Mouse (Mus musculus): ENCODE measurements at regions not wholly inside any gene's neighbourhood (a gene's known extent, or its start where the extent isn't known, plus 50 kb on each side); places are given as distances from the start of the nearest gene placed in this dataset.
A peak's percentile ranks its signal among the peaks of the same experiment; 100 is the strongest.

DNA sequence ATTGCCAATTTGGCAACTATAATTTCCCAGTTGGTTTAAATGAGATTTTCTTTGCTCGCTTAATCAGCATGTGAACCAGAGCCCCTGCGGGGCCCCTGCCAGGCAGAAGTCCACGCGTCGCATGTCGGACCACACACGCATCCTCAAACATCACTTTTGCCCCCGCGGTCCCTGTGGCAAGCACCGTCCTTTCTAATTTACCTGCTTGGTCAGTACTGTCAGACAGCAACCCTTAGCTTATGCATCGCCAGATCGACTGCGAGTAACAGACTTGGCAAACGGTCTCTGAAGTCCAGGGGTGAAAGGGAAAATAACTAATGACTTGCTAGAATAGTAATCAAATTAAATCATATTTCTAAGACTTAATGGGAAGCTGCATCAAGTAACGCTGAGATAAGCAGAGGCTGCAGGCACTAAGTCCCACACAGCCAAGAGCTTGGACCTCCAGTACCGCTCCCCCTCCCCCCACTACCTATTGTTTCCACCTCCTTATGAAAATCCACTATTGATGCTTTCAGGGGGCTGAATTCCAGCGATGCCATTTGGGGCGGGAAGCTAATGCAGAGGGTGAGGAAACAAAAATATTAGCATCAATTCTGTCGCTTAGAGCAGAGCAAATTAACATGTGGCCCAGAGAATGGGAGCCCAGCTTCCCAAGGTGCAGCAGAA is 142.0 kb upstream of the Cntnap4 start:
- ATAC-seq (replicated peaks in 1 of 2; ENCODE audit: insufficient read depth in 1 of 2, low FRiP score in 2 of 2, low TSS enrichment in 1 of 2, low read depth in 1 of 2, poor library complexity in 2 of 2, severe bottlenecking in 2 of 2), result no peak

GRCm38 (mm10) chr8:112411968-112412367 is 157.9 kb upstream of the Cntnap4 start:
- ATAC-seq (replicated peaks in 1 of 2; ENCODE audit: insufficient read depth in 1 of 2, low FRiP score in 2 of 2, low TSS enrichment in 1 of 2, low read depth in 1 of 2, poor library complexity in 2 of 2, severe bottlenecking in 2 of 2), result no peak

DNA sequence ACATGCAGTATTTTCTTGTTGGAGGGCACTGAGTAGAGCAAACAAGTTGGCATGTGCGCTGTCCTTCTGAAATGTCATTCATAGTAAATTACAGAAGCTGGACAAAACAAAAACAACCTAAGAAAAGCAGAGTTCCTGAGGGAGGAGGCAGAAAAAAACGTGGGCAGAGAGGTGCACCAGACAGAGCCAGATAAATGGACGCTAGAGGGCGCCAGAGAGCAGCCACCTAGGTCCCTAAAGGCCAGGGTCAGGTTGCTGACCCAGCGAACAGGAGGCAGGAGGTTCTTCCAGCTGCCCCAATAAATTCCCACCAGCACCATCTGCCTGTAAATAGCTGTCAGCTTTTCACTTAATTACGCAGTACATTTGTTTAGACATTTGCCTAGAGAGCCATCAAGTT is 158.6 kb upstream of the Cntnap4 start:
- peak in 1 of 2 experiments; percentile 67; a peak in 1 of 4 replicates for ATAC-seq (replicated peaks in 1 of 2; ENCODE audit: insufficient read depth in 1 of 2, low FRiP score in 2 of 2, low TSS enrichment in 1 of 2, low read depth in 1 of 2, poor library complexity in 2 of 2, severe bottlenecking in 2 of 2)

- ATAC-seq (replicated peaks in 1 of 2; ENCODE audit: insufficient read depth in 1 of 2, low FRiP score in 2 of 2, low TSS enrichment in 1 of 2, low read depth in 1 of 2, poor library complexity in 2 of 2, severe bottlenecking in 2 of 2), result no peak
Observed at GRCm38 (mm10) chr8:112408211-112408735, 161.6 kb upstream of the Cntnap4 start.

DNA sequence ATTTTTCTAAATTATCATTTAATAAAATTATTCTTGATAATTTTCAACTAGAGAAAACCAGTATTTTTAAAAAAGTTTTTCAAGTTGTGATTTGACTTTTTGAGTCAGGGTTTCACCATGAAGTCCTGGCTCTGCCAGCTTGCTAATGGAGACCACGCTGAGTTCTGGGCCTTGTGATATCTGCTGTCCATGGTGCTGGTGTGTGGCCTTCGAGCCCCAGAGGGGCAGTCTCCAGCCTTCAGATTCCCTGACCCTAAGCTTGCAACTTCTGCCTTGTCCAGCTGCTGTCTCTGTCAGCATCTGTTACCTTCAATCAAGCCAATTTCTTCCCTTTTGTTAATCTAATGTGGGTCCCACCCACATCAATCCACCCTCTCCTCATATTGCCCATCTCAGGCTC is 165.8 kb upstream of the Cntnap4 start:
- no peak for ATAC-seq (replicated peaks in 1 of 2; ENCODE audit: insufficient read depth in 1 of 2, low FRiP score in 2 of 2, low TSS enrichment in 1 of 2, low read depth in 1 of 2, poor library complexity in 2 of 2, severe bottlenecking in 2 of 2)

- ATAC-seq (replicated peaks in 1 of 2; ENCODE audit: insufficient read depth in 1 of 2, low FRiP score in 2 of 2, low TSS enrichment in 1 of 2, low read depth in 1 of 2, poor library complexity in 2 of 2, severe bottlenecking in 2 of 2), result no peak
Observed at GRCm38 (mm10) chr8:112397438-112397837, 172.4 kb upstream of the Cntnap4 start.

- ATAC-seq (replicated peaks in 1 of 2; ENCODE audit: insufficient read depth in 1 of 2, low FRiP score in 2 of 2, low TSS enrichment in 1 of 2, low read depth in 1 of 2, poor library complexity in 2 of 2, severe bottlenecking in 2 of 2), result no peak
Observed at GRCm38 (mm10) chr8:112390108-112390507, 179.7 kb upstream of the Cntnap4 start.

- no peak for ATAC-seq (replicated peaks in 1 of 2; ENCODE audit: insufficient read depth in 1 of 2, low FRiP score in 2 of 2, low TSS enrichment in 1 of 2, low read depth in 1 of 2, poor library complexity in 2 of 2, severe bottlenecking in 2 of 2)
Observed at GRCm38 (mm10) chr8:112348323-112348722, 221.5 kb upstream of the Cntnap4 start.

- ATAC-seq (replicated peaks in 1 of 2; ENCODE audit: insufficient read depth in 1 of 2, low FRiP score in 2 of 2, low TSS enrichment in 1 of 2, low read depth in 1 of 2, poor library complexity in 2 of 2, severe bottlenecking in 2 of 2), result no peak
Observed at GRCm38 (mm10) chr8:112333171-112333570, 236.7 kb upstream of the Cntnap4 start.

- no peak for ATAC-seq (replicated peaks in 1 of 2; ENCODE audit: insufficient read depth in 1 of 2, low FRiP score in 2 of 2, low TSS enrichment in 1 of 2, low read depth in 1 of 2, poor library complexity in 2 of 2, severe bottlenecking in 2 of 2)
Observed at GRCm38 (mm10) chr8:112332021-112332420, 237.8 kb upstream of the Cntnap4 start.

DNA sequence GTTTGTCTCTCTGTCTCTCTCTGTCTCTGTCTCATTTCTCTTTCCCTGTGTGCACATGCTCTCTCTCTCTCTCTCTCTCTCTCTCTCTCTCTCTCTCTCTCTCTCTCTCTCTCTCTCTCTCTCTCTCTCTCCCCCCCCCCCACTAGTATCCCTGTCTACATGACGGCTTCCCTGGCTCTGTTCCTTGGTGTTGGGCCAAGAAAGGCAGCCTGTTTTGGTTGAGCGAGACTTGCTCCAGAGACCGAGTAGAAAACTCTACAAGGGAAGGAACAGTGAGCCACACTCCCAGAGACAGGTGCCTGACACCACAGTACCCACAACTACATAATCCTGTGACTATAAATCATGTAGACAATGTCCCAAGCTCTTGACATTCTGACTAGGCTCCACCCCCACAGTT is 260.0 kb upstream of the Cntnap4 start:
- ATAC-seq (replicated peaks in 1 of 2; ENCODE audit: insufficient read depth in 1 of 2, low FRiP score in 2 of 2, low TSS enrichment in 1 of 2, low read depth in 1 of 2, poor library complexity in 2 of 2, severe bottlenecking in 2 of 2), result no peak

DNA sequence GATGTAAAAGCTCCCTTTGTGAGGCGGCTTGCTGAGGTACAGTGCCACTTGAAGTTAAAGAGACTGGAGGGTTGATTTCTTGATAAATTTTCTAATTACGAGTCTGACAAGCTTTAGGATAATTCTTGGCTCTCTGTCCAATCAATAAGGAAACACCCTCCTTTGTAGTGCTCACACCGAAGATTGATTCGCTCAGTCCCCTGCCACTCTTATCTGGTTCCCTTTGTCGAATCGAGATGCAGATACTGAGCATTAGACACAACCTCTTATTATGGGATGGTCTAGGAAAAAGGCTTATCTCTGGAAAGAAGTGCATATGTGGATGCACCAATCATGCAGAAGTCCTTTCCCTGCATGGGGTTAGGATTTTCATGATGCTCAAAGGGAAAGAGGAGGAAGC is 261.5 kb upstream of the Cntnap4 start:
- ATAC-seq (replicated peaks in 1 of 2; ENCODE audit: insufficient read depth in 1 of 2, low FRiP score in 2 of 2, low TSS enrichment in 1 of 2, low read depth in 1 of 2, poor library complexity in 2 of 2, severe bottlenecking in 2 of 2), result no peak

DNA sequence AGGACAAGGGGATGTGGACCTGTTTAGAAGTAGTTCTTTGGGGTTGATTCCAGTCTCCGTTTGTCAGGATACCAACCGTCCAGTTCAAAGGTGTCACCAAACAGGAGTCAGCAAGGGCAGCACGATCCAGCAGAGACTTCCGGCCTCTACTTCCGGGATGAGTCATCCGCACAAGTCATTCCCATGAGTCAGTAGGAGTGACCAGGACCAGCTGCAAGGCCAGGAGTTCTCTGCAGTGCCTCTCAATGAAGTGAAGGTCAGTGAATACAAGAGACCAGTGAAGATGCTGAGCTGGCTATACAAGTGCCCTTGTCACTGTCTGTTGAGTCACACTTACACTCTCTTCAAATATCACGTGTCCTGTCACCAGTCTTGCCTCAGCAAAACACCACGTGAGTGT is 272.8 kb upstream of the Cntnap4 start:
- no peak for ATAC-seq (replicated peaks in 1 of 2; ENCODE audit: insufficient read depth in 1 of 2, low FRiP score in 2 of 2, low TSS enrichment in 1 of 2, low read depth in 1 of 2, poor library complexity in 2 of 2, severe bottlenecking in 2 of 2)

GRCm38 (mm10) chr8:112283316-112283715 is 268.5 kb upstream of the Gm6793 start:
- no peak for ATAC-seq (replicated peaks in 1 of 2; ENCODE audit: insufficient read depth in 1 of 2, low FRiP score in 2 of 2, low TSS enrichment in 1 of 2, low read depth in 1 of 2, poor library complexity in 2 of 2, severe bottlenecking in 2 of 2)

DNA sequence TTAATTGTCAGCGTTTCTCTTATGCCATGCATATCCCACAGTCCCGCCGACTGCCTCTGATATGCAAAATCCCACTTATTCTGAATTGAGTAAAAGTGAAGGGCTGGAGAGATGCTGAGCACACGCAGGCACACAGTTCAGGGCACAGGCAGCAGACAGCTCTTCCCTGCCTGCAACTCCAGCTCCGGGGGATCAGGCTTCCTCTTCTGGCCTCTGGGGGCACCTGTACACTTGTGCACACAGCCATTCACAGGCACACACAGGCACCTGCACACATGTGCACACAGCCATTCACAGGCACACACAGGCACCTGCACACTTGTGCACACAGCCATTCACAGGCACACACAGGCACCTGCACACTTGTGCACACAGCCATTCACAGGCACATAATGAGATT is 254.8 kb upstream of the Gm6793 start:
- no peak for ATAC-seq (replicated peaks in 1 of 2; ENCODE audit: insufficient read depth in 1 of 2, low FRiP score in 2 of 2, low TSS enrichment in 1 of 2, low read depth in 1 of 2, poor library complexity in 2 of 2, severe bottlenecking in 2 of 2)

- ATAC-seq (replicated peaks in 1 of 2; ENCODE audit: insufficient read depth in 1 of 2, low FRiP score in 2 of 2, low TSS enrichment in 1 of 2, low read depth in 1 of 2, poor library complexity in 2 of 2, severe bottlenecking in 2 of 2), result no peak
Observed at GRCm38 (mm10) chr8:112269214-112269566, 254.4 kb upstream of the Gm6793 start.

GRCm38 (mm10) chr8:112268544-112269213 is 253.8 kb upstream of the Gm6793 start:
- ATAC-seq (replicated peaks in 1 of 2; ENCODE audit: insufficient read depth in 1 of 2, low FRiP score in 2 of 2, low TSS enrichment in 1 of 2, low read depth in 1 of 2, poor library complexity in 2 of 2, severe bottlenecking in 2 of 2), result no peak

- ATAC-seq (replicated peaks in 1 of 2; ENCODE audit: insufficient read depth in 1 of 2, low FRiP score in 2 of 2, low TSS enrichment in 1 of 2, low read depth in 1 of 2, poor library complexity in 2 of 2, severe bottlenecking in 2 of 2), result no peak
Observed at GRCm38 (mm10) chr8:112257922-112258475, 243.2 kb upstream of the Gm6793 start.

Data from hematopoietic stem cell, adult 5-6 weeks (primary cell).